Mouse (Mus musculus): ENCODE results near the gene Gtf2h5. TPM values are rescaled to one million over a fixed set of nuclear protein-coding genes. Genes with fewer than 3 reads are reported as not detected.

The Gtf2h5 gene
- total RNA-seq, 1 experiment from 2014 or later = 39.6 TPM

DNA sequence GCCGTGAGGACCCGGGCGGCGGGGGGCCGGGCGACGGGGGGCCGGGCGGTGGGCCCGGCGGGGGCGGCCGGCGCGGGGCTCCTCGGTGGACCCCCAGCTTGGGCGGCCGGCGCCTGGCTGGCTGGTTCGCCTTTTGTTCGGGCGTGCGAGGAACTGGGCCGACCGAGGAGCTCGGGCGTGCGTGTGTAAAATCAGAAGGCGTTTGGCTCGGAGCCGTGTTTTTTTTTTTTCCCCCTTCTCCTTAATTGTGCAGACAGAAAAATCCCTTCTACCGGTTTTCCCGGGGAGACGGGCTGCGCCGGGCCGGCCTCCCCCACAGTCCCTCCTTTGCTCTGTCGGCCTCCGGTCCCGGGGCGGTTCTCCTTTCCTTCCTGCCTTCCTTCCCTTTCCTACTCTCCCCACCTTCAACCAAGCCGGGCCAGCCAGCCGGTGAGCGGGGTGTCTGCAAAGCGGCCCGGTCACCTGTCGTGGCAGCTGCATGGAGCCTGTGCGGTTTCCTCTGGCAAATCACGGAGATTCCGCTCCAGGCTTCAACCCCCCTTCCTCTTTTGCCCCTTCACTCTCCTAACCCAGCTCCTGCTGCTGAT is 27.5 kb downstream of the Gtf2h5 start:
- no peak for ATAC-seq (ENCODE audit: extremely low read depth, insufficient number of reproducible peaks, low FRiP score, poor library complexity, severe bottlenecking)

DNA sequence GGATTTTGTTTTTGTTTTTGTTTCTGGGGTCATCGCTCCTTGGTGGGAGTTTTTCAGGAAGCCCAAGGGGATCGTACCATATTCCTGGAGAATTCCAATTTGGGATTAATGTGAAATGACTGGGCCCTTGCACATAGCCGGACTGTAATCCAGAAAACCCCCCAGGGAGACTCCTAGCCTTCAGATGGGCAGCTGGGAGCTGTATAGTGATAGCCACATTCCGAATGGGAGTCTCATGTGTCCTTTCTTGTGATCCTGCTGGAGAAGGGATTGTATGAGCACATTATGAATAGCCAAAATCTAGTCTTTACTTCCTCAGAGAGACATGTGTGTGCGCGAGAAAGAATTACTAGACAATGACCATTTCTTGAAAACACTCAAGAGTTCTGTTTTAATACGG is 28.6 kb downstream of the Gtf2h5 start:
- ATAC-seq (ENCODE audit: extremely low read depth, insufficient number of reproducible peaks, low FRiP score, poor library complexity, severe bottlenecking) = no peak

DNA sequence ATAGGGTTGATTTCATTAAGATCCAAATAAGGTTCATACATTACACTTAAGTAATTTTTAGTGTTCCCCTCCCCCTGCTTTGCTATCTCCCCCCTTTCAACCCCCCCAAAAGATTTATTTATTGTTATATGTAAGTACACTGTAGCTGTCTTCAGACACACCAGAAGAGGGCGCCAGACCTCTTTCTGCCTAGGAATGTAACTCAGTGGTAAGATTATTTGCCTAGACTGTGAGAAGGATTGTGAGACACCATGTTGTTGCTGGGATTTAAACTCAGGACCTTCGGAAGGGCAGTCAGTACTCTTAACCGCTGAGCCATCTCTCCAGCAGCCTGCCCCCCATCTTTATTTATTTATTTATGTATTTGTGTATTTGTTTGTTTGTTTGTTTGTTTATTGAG is 31.4 kb downstream of the Gtf2h5 start:
- ATAC-seq (ENCODE audit: extremely low read depth, insufficient number of reproducible peaks, low FRiP score, poor library complexity, severe bottlenecking) = no peak

DNA sequence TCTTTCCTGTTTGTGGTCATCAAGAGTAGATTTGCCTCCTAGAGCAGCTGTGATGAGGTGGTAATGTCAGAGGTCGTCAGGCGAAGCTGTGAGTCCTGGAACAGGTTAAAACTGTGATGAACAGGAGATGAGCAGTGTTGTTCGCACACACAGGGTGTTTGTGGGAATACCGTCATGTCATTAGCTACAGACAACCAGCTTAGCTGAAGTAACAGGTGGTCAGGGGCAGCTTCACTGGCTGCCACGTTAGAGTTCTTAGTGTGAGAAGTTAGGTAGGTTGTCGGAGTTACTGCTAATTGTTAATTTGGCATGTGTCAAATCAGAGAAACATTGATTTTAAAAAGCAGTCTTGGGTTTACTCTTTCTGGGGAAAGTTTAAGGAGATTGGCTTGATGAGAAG is 34.1 kb downstream of the Gtf2h5 start:
- no peak for ATAC-seq (ENCODE audit: extremely low read depth, insufficient number of reproducible peaks, low FRiP score, poor library complexity, severe bottlenecking)

DNA sequence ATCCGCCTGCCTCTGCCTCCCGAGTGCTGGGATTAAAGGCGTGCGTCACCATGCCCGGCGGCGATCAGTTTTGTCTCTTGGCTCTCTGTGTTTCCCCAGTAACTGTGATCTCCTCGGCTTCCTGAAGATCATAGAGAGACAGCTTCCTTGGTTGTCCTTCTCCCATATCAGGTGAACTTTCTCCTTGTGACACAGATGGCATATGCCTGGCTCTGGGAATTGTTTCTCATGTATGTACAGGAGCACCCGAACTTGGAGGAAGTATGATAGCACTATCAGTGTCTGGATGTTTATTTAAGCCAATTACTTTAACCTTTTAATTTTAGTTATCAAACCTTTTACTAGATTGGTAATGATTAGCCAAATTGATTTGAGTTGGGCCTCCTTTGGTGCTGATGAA is 35.5 kb downstream of the Gtf2h5 start:
- no peak for ATAC-seq (ENCODE audit: extremely low read depth, insufficient number of reproducible peaks, low FRiP score, poor library complexity, severe bottlenecking)

DNA sequence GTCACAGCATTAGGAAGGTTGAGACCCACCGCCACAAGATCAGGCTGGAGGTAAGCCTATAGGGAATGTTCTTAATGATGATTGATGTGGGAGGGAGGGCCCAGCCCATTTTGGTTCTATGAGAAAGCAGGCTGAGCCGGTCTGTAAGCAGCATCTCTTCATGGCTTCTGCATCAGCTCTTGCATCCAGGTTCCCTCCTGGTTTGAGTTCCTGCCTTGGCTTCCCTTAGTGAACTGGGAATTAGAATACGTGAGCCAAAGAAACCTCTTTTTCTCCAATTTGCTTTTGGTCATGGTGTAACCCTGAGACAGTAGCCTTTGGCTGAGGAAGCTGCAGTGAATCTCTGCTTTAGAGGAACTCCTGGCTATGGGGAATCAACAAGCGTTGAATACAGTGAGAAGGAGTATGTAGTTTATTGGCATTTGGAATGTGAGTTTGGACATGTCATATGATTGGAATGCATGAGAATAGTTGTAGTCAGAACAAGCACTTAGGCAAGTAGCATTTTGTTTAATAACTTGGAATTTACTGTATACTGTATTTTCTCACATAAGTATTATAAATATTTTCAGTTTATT is 37.7 kb downstream of the Gtf2h5 start:
- ATAC-seq (ENCODE audit: extremely low read depth, insufficient number of reproducible peaks, low FRiP score, poor library complexity, severe bottlenecking) = no peak

DNA sequence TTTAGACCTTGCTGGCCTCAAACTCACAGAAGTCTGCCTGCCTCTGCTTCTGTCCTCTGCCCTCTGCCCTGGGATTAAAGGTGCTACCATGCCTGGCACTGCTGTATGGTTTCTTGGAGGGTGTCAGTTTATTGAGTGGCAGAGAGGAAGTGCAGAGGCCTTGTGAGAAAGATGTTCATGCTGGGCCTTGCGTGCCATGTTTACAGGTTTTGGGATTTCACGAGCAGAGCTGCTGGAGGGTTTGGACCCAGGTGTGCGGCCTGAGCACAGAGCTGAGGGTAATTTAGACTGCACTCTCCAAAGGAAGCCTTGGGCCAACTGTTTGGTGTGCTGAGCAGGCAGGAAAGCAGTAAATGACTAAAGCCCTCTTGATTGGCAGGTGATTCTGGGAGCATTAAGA is 38.3 kb downstream of the Gtf2h5 start:
- no peak for ATAC-seq (ENCODE audit: extremely low read depth, insufficient number of reproducible peaks, low FRiP score, poor library complexity, severe bottlenecking)

DNA sequence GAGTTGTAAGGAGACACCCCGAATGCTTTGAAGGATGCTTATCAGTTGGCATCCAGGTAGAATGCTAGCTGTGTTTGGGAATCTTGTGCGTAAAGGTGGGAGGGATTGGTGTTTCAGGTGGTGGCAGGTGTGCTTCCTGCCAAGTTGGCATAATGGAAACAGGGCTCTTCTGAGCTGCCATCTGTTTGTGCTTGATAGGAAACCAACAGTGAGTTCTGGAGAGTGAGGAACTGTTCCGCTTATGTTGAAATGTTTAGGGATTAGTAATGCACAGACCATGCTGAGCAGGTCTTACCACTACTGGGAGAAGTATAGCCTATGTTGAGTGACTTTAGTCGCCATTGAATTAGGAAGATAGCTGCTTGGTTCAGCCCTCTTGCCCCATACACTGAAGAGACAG is 39.3 kb downstream of the Gtf2h5 start:
- ATAC-seq (ENCODE audit: extremely low read depth, insufficient number of reproducible peaks, low FRiP score, poor library complexity, severe bottlenecking) = no peak

DNA sequence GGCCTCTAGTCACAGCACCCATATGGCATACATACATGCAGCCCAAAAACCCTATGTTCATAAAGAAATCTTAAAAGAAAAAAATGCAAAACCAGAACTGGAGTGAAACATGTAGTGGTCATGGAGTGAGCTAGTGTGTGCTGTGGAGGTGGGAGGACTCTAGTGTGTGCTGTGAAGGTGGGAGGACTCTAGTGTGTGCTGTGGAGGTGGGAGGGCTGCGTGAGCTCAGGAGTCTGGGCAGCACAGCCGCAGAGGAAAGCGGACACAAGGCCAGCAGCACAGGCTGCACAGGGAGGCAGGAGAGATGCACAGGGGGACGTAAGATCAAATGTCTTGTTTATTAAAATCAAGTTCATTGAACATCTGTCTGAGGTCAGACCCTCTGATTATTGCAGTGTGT is 44.2 kb downstream of the Gtf2h5 start:
- ATAC-seq (ENCODE audit: extremely low read depth, insufficient number of reproducible peaks, low FRiP score, poor library complexity, severe bottlenecking) = no peak

DNA sequence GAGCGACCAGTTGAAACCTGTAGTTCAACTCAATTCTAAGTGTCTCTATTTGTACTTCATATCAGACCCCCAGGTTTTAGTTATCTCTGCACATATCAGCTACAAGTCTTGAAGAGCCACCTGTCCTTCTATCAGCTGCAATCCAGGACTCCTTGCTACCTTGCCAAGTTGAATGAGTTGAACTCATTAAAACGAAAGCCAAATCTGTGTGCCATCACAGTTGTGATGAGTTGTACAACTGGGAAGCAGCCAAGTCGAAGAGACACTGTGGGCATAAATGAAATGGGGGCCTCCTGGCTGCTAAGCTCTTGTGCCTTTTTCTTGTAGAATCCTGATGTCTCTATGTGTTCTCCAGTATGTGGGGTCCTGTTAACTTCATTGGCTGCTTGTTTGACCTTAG is 45.9 kb downstream of the Gtf2h5 start:
- ATAC-seq (ENCODE audit: extremely low read depth, insufficient number of reproducible peaks, low FRiP score, poor library complexity, severe bottlenecking) = no peak

DNA sequence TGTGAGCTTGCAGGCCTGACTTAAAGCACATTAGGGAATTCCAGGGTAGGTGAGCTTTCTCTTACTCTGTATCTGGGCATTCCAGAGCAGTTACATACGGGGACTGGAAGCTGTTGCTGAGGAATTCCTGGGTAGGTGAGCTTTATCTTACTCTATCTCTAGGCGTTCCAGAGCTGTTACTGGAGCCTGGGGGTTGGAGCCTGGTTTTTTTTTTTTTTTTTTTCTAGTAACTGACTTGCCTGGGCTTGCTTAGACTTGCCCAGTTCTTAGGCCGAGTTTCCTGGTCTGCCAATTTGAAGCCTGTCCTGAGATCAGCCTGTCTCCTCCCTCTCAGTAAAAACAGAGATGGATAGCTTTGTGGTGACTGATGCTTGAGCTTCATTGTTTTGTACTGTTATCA is 48.5 kb downstream of the Gtf2h5 start:
- ATAC-seq (ENCODE audit: extremely low read depth, insufficient number of reproducible peaks, low FRiP score, poor library complexity, severe bottlenecking) = no peak

DNA sequence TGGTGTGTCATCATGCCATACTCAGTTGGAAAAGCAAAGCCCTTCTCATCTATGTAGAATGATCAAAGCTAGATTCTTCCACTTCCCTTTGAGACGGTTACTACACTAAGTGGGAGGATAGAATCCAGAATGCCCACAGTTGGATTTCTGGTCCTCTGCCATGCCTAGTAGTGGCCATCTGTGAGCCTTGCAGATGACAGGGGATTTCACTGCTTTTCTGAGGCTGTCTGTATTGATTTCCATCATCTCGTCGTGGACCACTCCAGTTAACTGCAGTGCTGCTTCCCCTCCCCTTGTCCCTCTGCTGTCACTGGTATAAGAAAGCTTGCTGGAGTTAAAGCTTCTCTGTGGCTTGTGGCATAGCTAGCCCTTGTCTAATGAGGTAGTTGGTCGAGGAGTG is 49.8 kb downstream of the Gtf2h5 start:
- no peak for ATAC-seq (ENCODE audit: extremely low read depth, insufficient number of reproducible peaks, low FRiP score, poor library complexity, severe bottlenecking)

DNA sequence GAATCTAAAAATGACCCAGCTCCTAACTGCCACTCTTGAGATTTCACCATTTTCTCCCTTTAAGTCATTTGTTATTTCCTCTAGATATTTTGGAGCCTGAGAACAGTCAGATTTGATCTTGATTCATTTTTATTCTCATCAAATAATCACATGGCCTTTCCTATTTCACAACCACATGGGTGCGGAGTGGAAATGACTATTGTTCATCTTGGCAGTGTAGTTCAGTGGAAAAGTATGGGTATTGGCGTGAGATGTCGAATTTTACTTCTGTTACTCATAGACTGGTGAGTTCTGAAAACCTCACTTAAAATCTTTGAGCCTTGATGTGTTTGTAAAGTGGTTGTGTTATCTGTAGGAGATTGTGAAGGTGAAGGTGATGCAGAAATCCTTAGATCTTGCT is 51.5 kb downstream of the Gtf2h5 start:
- no peak for ATAC-seq (ENCODE audit: extremely low read depth, insufficient number of reproducible peaks, low FRiP score, poor library complexity, severe bottlenecking)

Other genes with a start within 250 kb of the Gtf2h5 start
- 60.4 and 73.9 TPM in 2 replicates for gene Snx9, start 238.5 kb upstream of the Gtf2h5 start, total RNA-seq (2017)
- gene Synj2, start 138.5 kb upstream of the Gtf2h5 start, total RNA-seq (2017) = 6.6 and 8.7 TPM in 2 replicates
- 4.4 and 6.4 TPM in 2 replicates for gene Serac1, start within 50 bp of the Gtf2h5 start, total RNA-seq (2017)
- 45.7 and 57.0 TPM in 2 replicates for gene Tulp4, start 26.7 kb downstream of the Gtf2h5 start, total RNA-seq (2017)
- gene Tmem181a, start 177.1 kb downstream of the Gtf2h5 start, total RNA-seq (2017) = 3.7 and 5.5 TPM in 2 replicates
- gene Dynlt1a, start 237.7 kb downstream of the Gtf2h5 start, total RNA-seq (2017) = 5.7 and 6.1 TPM in 2 replicates